Mouse (Mus musculus) cerebellum, adult 9-11 months (tissue): ENCODE results near the gene Sox18.

Experiments used
- DNase-seq: peaks from one replicate; pipeline ENCODE4 v3.0.0; 2022

The Sox18 gene

DNA sequence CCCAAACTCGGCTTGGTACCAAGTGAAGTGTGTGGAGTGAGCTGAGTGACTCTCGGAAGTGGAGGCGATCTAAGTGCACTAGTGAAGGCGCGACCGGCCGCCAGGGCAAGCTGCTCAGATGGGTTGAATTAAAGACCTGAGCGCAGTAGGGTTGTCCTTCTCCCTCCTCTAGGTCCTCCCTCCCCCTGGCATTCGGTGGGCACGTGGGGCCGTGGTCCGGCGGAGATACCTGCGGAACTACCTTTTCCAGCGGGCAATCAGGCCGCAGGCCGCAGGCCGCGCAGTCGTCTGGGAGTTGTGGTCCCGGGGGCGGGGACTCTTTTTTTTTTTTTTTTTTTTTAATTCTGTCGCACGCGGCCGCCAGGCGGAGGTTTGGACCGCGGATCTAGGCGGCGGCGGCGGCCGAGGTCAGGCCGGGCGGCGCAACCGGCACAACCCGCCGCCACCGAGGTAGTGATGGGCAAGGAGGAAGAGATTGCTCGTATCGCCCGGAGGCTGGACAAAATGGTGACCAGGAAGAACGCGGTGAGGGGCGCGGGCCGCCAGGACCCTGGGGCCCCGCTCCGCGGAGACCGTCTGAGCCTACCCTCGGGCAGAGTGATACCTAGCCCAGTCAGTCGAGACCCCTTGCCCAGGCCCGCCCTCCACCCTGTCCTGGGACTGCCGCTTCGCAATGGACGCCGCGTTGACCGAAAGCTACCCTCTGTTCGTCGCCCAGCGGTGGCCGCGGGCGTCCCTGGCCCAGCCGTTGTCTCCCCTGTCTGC, 8.7 kb upstream of the Sox18 start, which contains the start of gene Tcea2:
Gene Tcea2 (plus strand): TSS at position 360 of the 765 bp plus-strand sequence.
- peak; percentile 89 for DNase-seq

DNA sequence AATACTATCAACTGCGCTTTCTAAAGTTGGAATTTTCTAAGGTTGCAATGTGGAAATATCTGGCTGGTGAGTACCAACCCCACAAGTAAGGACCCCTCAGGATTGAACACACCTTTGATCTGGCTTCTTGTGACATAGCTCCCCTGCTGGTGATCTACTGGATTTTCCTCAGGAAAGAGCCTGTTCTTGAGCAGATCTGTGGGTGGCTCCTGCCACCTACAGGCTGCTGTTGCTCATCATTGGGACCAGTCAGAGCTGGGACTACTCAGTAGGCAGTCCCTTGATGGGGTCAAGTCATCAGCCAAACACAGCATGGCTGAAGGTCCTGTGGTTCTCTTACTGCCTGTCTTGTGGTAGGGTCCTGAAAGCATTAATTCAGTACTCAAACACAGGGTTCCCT, 7.3 kb upstream of the Sox18 start:
- peak; percentile 80 for DNase-seq

DNA sequence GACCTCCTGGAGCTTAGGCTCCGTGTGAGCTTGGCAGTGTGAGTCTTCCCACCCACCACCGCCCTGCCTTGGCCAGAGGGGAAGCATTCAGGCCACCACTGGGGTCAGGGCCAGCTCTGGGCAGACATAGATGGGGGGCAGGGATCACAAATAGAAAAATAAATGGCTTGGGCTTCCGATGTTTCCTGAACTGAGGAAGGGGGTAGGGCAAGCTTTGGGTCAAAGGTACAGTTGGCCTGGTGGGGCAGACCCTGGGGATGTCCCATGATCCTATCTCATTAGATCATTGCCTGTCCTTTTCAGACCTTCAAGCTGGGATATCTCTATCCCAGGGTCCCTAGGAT, 6.3 kb upstream of the Sox18 start:
- DNase-seq, result no peak

DNA sequence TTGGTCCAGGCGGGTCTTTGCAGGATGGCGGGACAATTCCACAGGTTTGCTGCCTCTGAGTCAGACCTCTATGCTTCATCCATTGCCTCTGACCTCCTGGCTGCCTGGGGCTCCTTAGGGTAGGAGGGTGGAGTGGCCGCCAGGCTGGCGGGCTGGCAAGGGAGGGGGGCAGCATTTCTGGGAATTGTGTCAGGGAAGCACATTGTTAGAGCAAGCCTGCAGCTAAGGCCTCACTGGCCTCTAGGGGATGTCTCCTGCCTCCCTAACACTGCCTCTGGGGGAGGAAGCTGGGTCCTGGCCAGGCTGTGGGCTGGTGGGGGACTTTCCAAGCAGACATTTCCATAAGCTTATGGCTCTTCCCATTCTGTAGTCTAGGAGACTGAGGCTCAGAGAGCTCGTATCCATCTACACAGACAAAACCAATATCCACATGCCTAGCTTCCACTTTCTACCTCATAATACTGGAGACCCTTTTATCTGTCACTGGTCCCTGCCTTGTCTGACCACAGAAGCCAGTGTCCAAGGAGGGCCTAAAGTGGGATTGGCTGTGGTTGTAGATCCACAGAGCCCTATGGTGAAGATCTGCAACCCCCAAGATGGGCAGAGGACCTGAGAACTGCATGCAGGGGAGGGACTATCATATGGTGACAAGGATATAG, 5.8 kb upstream of the Sox18 start:
- DNase-seq, result no peak

DNA sequence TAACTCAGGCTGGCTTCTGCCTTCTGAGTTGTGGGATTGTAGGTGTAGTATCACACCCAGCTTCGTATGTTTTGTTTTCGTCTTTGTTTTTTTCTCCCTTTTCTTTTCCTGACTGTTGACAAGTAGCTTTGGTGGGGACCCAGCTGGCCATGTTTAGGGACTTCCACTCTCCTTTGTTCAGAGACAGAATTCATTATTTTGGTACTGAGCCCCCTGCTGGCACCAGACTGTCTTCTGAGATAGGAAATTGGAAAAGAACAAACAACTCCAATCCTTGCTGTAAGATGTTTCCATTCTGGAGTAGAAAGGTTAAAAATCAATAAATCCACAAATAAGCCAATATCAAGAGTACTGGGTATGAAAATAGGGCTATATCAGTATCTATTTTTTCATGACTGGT, 5.0 kb upstream of the Sox18 start:
- DNase-seq, result no peak

DNA sequence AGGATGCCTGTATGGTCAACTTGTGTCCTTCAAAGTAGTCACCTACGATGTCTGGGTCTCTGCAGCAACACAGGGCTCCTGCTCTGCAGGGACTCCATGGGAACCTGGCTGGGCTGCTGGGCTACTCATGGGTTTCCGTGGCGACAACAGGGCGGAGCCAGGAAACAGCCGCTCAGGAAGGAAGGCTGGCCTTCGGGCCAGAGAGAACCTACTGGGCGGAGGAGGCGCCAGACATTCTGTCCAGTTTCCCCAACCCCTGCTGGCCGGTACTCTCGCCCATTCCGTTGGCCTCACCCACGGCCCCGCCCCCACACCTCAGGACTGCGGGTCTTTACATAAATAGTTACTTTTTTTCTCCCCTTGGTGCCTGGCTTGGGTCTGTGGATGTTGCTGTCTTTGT, 4.0 kb upstream of the Sox18 start:
- DNase-seq, result peak; percentile 60

DNA sequence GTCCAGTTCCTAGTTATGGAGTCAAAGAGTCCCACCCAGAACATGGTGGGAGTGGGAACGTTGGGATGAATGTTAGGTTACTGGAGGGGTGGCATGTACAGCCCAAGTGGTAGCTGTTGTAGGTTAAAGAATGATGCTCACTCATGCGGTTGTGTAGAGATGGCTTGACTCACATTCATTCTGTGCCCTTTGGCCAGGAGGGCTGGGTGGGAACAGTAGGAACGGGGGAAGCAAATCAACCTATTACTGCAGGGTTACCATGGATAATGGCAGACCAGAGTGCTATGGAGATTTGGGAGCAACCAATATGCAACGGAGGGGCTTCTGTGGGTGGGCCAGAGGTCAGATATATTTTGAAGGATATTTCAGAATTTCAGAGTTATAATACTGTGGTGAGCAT, 3.5 kb upstream of the Sox18 start:
- DNase-seq, result no peak

DNA sequence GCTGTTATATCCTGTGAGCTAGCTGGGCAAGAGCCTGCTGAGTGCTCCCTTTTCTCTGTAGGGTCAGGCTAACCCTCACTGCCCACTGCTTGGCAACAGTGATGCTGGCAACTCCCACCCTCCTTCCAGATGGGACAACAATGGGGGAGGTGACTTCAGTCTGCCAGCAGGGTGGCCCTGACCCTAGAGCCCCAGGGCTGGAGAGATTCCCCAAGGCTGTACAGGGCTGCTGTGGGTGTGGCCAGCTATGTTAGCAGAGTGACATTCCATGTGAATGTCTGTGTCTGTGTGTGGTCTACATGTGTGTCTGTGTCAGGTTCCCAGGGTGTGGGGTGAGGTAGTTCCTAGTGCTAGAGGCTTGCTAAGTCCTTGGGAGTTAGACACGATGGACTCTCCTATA, 2.1 kb upstream of the Sox18 start:
- DNase-seq, result no peak

DNA sequence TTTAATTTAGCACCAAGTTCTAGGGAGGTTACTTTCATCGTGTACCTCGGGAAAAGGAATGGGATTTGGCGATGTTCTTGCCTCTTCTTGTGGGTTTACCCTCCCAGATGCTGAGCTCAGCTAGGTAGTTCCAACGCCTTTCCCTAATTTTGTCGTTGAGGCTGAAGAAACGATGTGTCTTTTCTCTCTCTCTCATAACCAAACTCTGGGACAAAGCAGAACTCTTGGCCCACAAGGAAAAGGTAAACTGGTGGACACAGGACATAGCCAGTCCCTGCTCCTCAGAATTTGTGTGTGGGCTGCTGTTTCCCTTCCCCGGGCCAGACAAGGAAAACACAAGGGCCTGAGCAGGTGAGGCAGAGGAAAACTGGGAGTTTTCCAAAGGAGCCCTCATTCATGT, 544 bp upstream of the Sox18 start:
- no peak for DNase-seq

DNA sequence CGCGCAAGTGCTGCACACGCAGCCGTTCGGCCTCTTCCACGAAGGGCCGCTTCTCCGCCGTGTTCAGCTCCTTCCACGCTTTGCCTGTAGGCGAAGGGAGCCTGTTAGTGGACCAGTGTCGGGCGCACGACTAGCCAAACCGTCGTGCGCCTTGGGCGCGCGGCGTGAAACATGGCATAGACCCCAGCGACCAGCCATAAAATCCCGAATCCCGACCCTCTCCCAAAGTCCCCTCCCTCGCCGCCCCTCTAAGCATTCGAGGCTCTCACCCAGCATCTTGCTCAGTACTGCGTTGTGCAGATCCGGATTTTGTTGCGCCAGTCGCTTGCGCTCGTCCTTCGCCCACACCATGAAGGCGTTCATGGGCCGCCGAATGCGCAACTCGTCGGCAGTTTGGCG, 528 bp downstream of the Sox18 start:
- no peak for DNase-seq

DNA sequence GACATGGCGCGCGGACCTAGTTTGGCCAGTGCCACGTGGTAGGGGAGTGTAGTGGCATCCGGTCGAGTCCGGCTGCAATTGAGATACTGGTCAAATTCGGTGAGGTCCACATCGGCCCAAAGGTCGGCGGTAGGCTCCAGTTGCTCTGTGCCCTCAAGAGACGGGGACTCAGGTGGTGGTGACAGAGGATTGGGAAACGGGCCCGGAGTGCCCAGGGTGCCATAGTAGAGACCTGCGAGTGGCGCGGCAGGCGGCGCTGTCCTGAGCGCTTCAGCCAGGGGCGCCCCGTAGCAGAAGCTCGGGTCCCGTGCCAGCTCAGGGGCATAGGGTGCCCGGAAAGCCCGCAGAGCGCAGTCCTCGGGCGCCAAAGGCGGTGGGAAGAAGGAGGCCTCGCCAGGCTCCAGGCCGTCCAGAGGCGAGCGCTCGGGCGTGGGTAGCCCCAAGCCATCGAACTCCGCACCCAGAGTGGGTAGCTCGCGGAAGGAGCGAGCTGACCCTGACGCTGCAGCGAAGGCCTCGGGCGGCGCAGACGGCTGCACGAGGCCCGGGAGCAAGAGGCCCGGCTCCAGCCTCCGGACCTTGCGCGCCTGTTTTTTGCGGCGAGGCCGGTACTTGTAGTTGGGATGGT, 1.0 kb downstream of the Sox18 start:
- DNase-seq, result no peak

DNA sequence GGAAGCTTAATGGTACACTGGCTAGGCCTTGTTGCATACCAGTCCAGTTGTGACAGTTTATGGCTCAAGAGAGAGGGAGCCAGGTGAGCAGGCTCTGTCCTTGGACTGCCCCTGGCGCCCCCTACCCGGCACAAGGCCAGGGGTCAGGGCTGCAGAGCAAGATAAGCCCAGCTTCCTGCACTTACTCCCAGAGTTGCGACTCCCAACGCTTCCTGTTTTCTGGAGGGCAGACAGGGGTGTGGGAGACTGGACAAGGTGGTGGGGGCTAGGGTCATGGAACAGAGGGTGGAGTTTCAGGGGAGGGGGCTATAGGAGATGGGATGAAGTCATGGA, 8.2 kb downstream of the Sox18 start:
- DNase-seq, result no peak

DNA sequence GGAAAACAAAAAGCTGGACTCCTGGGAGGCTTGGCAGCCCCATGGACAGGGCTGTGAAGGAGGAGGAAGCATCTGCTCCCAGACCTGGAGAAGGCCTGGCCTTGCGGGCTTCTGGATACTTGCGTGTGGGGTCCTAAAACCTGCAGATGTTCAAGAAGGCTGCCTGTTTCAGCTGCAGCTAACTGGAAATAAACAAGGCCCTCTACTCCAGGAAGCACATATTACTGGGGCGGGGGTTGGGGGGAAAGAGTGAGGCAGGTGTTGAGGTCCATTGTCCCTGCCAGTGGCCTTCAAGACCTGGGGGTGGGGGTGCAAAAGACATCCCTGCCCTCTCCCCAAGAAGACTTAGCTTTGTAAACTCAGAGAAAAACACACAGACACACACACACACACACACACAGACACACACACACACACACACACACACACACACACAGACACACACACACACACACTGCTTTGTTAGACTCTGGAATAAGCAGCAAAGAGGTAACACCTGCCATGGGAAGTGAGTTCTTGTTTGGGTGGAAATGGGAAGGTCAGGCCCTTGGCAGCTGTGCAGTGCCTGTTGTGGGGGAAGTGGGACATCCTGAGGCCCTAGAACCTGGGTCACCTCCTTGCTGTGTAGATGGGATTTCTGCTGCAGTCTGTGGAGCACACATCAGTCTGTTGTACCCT, 8.7 kb downstream of the Sox18 start:
- DNase-seq, result no peak

DNA sequence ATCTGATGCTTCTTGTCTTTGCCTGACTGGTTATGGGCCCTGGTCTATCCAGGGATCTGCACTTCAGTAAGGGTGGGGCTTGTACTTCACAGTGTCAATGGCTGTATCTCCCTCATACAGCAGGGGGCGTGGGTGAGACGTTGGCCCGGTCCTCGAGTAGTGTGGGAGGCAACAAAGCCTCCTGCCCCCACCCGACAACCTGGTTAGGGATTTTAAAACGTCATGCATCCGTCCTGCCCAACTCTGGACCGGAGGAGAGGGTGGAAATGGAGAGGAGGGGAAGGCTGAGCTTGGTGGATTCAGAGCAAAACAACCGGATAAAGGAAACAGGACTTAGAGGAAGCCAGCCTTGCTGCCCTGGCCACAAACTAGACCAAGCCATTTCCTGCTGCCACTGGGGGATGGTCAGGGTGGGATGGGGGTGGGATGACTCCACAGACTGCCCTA, 11.8 kb downstream of the Sox18 start:
- DNase-seq, result peak; percentile 80

DNA sequence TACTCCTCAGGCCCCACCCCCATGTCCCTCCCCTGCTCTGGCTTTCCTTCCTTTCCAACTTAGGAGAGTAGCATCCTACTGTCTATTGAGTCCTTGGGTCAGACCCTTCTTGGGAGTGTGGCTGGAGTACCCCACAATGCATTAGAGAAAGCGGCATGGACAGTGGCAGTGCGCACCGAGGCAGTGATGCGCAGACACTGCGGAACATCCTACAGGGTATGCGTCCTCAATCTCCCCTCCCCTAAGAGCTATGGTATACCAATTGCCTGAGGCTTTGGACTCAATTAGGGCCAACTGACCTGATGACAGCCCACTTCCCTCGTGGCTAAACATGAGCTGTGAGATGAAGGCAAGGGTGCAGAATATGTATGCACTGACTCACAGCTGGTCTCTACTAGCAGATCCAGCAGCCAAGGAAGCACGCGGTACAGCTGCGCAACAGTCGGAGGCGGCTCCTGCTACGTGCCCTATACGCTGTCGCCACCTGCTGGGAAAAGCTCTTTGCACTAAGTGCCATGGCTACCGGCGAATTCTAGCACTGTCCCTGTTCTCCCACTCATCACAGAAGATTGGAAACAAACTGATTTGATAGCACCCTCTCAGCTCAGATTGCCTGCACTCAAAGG, 12.4 kb downstream of the Sox18 start:
- DNase-seq, result no peak

DNA sequence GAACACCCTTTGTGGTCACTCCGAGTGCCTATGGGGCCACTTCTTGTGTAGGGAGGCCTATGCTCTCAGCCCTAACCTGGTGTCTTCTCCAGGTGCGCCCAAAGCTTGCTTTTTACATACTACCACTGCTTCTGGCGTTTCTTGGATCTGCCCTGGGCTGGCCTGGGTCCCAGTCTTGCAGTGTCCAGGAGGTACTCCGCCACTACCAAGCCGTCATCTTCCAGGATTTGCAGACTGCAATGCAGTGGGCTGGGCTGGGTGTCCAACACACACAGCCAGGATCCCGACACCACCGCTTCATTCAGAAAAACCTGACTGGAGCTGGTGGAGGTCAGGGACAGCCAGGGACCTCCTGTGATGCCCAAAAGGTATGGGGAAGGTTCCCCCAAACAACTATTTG, 12.9 kb downstream of the Sox18 start:
- no peak for DNase-seq

DNA sequence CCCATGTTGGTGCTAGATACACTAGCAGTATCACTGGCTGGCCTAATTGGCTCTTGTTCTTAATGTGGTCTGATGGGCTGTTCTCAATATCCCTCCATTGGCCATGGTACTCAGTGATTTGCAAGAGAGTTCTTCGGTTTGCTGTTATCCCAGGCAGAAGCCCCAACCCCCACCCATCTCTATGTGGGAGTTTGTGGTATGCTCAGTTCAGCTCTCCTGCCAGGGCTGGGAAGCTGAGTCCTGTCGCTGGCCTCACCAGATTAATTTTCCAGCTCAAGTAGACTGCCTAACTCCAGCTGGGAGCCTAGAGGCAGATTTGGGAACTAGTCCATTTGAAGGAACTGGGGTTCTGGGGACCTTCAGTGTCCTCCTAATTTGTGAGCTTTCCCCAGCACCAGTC, 14.0 kb downstream of the Sox18 start:
- DNase-seq, result no peak

DNA sequence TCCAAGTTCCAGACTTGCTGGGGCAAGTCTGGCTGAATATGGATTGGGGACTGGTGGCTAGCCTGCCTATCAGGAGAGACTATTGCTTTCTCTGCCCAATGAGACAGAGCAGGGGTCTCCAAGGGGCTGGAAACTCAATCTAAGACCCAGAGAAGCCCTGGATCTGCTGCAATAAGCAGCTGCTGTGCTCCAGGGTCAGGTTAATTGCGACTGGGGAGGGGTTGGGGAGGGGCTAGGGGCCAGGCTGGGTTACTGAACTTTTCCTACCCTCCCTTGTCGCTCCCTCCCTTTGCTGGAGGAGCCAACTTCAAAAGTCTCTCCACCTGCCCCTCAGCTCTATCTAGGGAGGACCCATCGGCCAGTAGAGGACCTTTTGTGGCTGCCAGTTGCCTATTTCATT, 14.7 kb downstream of the Sox18 start, which contains the start of gene Gm29797:
Gene Gm29797 (plus strand): TSS at position 301 of the 400 bp plus-strand sequence.
- no peak for DNase-seq

DNA sequence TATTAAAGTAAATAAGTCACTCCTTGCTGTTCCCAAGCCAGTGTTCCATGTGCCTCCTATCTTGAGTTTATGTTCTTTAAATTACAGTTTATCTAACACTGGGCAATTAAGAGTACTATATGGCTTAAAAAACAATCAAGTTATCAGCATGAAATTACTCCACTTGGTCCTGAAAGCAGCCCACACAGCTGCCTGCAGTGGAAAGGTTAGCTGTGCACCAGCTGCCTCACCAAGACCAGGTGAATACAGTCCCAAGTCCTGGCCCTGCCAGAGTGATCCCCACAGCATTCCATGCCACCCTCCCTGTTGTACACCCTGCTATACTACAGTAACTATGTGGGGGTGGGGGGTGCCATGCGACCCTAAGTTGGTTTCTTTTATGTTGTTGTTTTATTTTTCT, 17.9 kb downstream of the Sox18 start:
- DNase-seq, result no peak

DNA sequence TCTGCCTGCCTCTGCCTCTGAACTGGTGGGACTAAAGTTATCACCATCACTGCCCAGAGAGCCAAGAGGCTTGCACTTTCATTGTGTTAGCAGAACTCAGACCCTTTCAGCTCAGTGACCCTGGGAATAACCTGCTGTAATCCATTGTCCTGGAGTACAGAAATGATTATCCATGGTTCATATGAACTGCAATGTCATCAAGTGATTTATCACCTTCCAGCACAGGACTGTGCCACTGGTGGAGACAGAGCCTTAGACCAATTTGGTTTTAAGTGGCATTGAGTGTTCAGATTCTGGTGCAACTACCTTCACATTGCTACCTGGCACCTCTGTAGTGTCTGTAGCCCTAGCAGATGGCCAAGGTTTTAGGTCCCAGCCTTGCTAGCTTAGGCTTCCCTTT, 18.4 kb downstream of the Sox18 start:
- no peak for DNase-seq

DNA sequence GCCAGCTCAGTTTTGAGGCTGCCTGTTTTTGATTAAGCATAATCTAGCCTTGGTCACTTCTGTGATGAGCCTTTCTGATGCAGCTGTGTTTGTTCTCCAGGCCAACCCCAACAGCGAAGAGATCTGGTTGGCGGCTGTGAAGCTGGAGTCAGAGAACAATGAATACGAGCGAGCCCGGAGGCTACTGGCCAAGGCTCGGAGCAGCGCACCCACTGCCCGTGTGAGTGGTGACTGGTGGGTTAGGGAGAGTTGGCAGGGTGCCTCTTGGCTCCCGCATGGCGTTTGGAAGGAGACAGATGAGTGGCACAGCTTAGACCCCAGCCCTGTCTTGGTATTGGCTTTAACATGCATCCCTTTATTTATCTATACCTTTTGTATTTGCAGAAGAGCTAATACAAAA, 22.5 kb downstream of the Sox18 start:
- no peak for DNase-seq

DNA sequence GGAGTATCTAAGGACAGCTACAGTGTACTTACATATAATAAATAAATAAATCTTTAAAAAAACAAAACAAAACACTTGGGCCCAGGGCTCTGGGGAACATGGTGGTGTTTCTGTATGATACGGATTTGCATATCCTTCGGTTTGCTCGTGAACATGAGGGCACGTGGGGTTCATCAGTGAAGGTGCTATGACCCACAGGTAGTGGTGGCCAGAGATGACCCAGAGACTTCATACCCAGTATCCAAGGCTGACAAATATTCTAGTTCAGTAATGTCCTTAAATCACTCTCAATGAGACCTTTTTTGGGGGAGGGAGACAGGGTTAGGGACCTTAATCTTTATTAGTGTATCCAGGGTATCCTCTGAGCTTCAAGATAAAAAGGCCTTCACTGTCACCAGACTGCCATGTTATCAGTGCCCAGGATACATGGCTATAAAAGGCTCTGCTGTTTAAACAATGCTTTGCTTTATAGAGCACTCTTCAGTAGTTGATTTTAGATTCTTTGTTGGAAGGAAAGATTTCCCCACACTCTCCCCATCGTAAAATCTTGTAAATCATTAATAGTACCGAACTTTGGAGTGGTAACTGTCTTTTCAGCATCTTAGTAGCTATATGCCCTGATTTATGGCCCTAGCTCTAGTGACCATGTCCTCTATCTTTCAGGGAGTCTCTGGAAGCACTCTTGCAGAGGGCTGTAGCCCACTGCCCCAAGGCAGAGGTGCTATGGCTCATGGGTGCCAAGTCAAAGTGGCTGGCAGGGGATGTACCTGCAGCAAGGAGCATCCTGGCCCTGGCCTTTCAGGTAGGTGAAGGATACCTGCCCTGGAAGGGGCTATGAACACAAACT, 24.6 kb downstream of the Sox18 start:
- no peak for DNase-seq
